Mouse (Mus musculus): ENCODE results near the gene Pdp2.
"Not testable (repeated sequence)": the region's sequence is repeated elsewhere in the genome, so short reads cannot be mapped to it uniquely, and the experiment has no call there.

DNA sequence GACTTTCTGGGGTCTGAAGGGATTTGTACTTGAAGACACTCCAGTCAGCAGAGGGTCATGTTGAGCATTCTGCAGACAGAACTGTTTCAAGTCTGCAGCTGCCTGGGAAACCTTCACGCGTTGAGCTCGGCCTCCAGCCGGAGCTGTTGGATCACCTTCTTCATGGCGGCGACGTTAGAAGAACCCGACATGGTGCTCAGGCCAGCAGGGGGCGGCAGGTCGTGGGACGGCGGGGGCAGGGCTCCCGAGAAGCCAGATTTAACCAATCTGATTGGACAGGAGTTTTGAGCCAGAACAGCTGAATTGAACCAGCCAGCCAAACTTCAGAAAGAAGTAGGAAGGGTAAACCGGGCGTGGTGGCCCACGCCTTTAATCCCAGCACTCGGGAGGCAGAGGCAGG is 13.6 kb upstream of the Pdp2 start:
- not testable (repeated sequence) for TF ChIP-seq CTCF (conservative IDR thresholded peaks at IDR 0.05; ENCODE audit: low read length); POU5F1 (IDR thresholded peaks at IDR 0.05; ENCODE audit: borderline replicate concordance, low read length); NANOG (IDR thresholded peaks at IDR 0.05; ENCODE audit: borderline replicate concordance, low read length)

All from E14TG2a.4 (cell line).